Mouse (Mus musculus) ES-Bruce4 (cell line): Measurements from ENCODE around the gene G3bp2.

ENCODE experiments used
- CTCF ChIP-seq: IDR thresholded peaks from one replicate; pipeline ENCODE4 v1.8.1; 2011; ENCODE audit warnings: low read depth, low read length
- EP300 ChIP-seq: IDR thresholded peaks from 2 replicates; pipeline ENCODE4 v1.6.1; 2011; ENCODE audit warnings: low read depth, low read length; ENCODE audit not compliant: insufficient read depth
- POLR2A ChIP-seq: IDR thresholded peaks from one replicate; pipeline ENCODE4 v1.8.1; 2011; ENCODE audit warnings: low read length; ENCODE audit not compliant: insufficient read depth

DNA sequence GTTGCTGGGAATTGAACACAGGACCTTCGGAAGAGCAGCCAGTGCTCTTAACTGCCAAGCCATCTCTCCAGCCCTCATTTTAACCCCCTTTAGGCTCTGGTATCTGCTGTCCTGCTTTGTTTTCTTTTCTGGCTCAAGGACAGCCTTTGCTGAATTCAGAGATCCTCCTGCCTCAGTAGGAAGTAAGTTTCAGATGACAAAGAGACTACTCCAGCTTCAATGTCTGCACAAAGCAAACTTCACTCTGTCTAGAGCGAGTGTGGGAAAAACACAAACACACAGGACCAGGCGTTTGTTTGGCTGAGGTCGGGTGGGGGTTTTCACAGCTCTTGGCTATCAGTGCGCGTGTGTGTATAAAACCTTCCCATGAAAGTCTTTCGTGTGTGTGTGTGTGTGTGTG lies 30.0 kb upstream of the G3bp2 start:
- no peak for TF ChIP-seq POLR2A
- TF ChIP-seq CTCF: no peak
- no peak for TF ChIP-seq EP300
